Mouse (Mus musculus) spleen, adult 18-20 months (tissue): ENCODE results near the gene Lrpprc.

Experiments used
- DNase-seq, 2 experiments: peaks; one replicate each; pipeline ENCODE4 v3.0.0; 2022; ENCODE audit warnings: mixed read lengths in 2 of 2

Lrpprc gene

GRCm38 (mm10) chr17:84758374-84758773 is 32.2 kb downstream of the Lrpprc start:
- no peak for DNase-seq

DNA sequence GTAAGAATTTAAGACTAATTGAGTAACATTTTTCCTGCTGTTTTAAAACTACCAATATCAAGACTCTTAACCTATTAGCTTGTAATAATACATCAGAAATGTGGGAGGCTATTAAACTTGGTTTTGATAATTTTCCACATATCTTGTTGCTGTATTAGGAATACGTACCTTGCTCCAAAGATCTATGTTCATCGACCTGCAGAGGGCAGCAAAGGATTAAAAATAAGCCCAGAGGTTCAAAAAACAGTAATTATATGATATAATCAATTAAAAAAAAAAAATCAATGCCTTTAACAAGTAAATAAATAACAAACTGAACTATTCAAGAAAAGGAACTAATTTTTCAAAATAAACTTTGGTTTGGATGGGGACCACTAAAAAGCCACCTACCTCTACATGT is 34.5 kb downstream of the Lrpprc start:
- DNase-seq: peak in 1 of 2 experiments; percentile 10

GRCm38 (mm10) chr17:84753489-84753888 is 37.1 kb downstream of the Lrpprc start:
- DNase-seq: no peak

- DNase-seq: no peak
Observed at GRCm38 (mm10) chr17:84752286-84752685, 38.3 kb downstream of the Lrpprc start.

DNA sequence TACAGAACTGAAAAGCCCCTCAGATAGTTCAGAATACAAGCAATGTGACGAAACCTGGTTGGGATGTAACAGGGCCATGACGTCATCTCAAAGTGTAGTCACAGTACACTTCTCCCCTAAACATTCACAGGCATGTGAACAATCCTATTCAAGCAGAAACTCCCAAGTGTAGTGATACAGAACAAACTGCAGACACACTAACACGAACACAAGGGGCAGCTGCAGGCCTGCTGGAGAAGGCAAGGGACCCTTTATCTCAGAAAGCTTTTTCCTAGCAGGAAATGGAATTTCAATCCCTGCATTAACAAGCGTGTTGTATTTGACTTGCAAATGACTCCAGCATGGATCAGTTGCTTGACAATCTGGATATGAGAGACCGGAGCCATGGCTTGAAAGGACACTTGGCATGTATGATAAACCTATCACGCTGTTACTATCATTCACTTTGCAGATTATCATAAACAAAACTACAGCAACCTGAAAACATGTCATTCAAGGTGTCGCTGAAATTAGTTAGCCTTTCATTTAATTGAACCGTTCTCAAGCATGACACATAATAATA is 38.9 kb downstream of the Lrpprc start:
- no peak for DNase-seq

- no peak for DNase-seq
Observed at GRCm38 (mm10) chr17:84750130-84750529, 40.5 kb downstream of the Lrpprc start.

DNA sequence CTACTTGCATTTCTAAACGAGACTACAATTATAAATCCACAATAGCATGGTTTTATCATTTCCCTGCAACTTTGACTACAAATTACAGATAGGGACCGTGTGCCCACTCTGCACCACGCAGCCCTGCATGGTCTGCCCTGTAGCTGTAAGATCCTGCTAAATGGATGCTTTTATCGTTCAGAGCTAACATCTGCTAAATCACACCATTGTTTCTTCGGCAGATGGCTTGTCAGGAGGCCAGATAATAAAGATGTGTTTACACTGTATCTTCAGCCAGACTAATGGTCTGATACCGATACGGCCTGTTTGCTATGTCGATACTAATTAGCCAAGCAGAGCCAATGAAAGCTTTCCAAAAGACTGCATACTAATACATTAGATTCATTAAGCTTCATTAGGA is 41.3 kb downstream of the Lrpprc start:
- no peak for DNase-seq

DNA sequence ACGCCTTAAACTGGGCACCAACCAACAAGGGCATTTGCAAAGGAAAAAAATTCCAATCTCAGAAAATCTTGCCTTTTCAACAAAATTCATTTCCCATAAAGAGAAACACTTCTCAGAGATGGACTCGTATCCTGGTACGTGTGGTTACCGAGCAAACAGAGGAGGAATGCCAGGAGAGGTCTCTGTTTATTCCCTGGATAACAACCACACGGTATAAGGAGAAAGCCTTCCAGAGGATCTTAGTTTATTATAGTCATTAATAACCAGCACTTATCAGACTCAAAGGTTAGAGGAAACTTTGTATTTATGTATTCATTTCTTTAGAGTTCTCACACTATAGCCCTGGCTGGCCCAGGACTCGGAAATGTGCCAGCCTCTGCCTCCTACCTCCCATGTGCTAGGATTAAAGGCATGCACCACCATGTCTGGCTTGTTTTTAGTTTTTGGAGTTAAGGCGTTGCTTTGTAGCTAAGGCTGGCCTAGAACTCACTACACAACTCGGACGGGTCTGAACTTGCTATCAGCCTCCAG is 42.4 kb downstream of the Lrpprc start:
- no peak for DNase-seq

- no peak for DNase-seq
Observed at GRCm38 (mm10) chr17:84747212-84747611, 43.4 kb downstream of the Lrpprc start.

DNA sequence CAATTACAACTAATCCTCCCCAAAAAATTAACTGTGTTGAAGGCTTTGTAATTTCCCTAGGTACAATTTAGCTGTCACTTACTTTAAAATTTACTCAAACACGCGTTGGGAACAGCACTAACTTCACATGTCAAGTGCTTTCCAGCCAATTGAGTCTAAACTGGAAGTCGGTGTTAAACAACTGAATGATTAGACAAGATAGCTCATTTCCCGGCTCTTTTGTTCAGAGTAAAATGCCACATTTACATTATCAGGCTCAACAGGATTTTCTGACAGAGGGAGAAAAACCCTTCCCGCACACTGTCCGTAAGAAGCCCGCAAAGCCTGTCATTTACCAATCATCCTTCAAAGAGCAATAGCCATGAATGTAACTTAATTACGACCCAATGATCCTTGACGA is 45.6 kb downstream of the Lrpprc start:
- no peak for DNase-seq

GRCm38 (mm10) chr17:84744256-84744655 is 46.3 kb downstream of the Lrpprc start:
- no peak for DNase-seq

DNA sequence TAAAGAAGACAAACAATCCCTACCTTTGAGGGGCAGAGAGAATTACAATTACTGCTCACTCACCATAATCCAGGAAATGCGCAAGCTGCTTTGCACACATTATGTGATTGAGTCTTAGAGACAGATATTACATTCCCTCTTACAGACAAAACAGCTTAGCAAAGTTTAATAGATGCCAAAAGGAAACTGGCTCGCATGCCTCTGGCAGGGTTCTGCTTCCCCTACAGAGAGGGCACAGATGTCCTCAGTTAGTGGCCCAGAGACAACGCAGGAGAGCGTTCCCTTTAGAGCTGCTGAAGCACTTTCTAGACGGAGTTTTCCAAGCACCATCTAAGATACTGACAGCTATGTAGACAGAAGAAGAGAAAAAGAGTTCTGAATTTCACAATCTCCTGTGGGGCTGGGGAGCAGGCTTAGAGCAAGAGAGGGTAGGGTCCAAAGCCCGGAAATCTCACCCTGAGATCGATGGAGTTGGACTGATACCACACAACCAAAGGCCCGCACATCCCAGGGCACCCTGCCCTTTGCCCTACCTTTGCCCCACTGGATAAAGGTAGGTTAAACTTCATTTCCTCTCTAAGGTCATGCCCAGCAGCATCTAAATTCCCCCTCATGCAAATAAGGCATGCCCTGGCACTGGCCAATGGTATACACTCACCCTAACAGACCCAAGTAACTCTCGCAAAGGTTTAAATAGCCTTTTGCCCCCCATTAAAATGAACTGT is 52.4 kb downstream of the Lrpprc start:
- no peak for DNase-seq

- no peak for DNase-seq
Observed at GRCm38 (mm10) chr17:84736719-84737118, 53.9 kb downstream of the Lrpprc start.

- no peak for DNase-seq
Observed at GRCm38 (mm10) chr17:84732612-84733011, 58.0 kb downstream of the Lrpprc start.

GRCm38 (mm10) chr17:84731361-84731760 is 59.2 kb downstream of the Lrpprc start:
- DNase-seq: no peak

DNA sequence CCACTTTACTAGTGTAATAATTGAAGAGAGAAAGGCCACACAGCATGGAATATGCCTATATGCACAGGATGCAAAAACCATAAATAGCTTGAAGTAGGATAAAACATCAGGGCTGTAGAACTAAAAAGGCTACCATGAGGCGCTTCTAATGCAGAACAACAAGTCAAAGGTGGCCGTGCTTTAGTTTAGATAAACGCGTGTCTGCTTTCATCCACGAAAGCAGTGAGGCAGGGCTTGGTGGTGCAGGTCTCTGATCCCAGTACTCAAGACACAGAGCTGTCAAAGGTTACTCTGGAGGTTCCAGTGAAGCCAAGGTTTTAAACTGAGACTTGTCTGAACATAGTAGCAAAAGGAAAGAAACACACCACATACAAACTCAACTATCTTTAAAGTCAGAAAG is 61.4 kb downstream of the Lrpprc start:
- no peak for DNase-seq

GRCm38 (mm10) chr17:84728201-84728911 is 62.2 kb downstream of the Lrpprc start:
- no peak for DNase-seq

DNA sequence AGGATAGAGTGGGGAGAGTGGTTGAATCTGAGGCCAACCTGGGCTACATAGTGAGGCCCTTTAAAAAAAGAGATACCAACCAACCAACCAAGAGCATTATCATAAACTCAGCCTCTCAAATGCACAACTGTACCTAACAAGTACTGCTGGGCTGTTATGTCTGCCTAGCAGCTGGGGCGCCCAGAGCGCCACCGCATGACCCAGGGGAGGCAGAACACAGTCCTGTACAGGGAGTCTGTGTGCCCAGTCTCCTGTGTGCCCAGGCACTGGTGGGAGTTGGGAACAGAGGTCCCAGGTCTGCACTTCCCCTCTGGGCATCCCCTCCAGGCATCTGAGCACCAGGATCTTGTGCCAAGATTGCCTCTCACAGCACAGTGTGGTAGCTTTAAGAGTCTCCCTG is 65.4 kb downstream of the Lrpprc start:
- no peak for DNase-seq

DNA sequence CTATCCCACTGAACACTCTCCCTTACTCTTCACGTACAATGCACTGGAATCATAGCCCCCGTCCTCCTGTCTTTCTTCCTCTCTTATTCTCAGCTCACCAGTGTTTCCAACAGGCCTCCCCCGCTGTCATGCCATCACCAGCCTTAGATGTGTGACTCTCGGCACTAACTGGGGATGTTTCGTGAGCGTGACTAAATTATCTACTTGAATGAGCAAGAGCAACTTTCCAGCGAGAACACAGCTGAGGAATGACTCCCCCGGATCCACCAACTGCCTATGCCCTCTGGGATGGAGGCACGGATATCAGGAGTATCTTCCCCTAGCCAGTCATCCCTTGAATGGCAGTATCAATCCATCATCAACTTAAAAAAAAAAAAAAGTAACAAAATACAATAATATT is 66.6 kb downstream of the Lrpprc start:
- DNase-seq: no peak

- DNase-seq: no peak
Observed at GRCm38 (mm10) chr17:84719105-84719504, 71.5 kb downstream of the Lrpprc start.

GRCm38 (mm10) chr17:84717416-84717815 is 73.2 kb downstream of the Lrpprc start:
- no peak for DNase-seq

DNA sequence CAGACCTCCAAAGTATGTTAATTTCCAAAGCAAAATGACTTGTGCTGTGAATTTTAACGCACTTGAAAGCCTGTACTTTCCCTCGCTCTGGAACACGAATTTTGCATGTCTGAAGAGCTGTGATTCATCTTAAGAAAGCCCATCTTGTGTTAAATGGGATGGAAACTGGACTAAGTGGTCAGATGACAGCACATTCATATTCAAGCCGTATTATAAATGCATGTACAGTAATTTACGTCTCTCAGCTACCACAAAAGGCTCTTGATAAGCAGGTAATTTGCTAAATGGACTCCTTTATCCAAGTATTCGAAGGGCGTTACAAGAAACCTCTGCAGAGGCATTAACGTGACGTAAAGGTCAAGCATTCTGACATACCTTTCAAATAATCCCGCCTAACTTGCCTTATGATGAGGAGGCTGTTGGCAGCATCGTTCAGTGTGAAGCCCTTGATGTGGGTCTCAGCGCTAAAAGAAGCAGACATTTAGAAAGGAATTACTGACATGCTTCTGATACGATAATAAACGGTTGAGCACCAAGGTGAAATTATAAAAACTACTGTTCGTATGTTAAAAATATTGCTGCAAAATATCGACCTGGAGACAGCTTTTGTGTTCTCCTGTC is 74.2 kb downstream of the Lrpprc start:
- DNase-seq: no peak

DNA sequence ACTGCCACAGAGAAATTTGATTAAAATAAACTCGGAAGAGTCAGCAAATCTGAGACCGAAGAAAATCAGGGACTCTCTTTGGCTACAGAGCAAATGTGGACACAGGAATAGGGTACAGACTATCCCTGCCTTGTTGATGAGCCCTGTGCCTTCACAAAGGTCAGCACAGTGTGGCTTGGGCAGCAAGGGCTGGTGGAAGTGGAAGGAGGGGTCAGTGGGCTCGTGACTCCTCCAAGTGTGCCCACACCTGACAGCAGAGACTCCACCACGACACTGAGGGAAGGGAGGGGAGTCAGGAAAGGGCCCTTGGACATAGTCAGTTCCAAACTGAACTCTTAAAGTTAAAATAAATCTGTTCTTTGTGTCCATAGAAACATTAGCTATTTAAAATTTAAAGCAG is 75.7 kb downstream of the Lrpprc start:
- DNase-seq: no peak
